Mouse (Mus musculus) heart, embryonic 13.5 days (tissue): Measurements from ENCODE around the gene Nes. TPM values are rescaled to one million over a fixed set of nuclear protein-coding genes. Genes with fewer than 3 reads are reported as not detected.
A peak's percentile ranks its signal among the peaks of the same experiment; 100 is the strongest.

Source experiments
- ATAC-seq: fragments of 200-750 bp; cut with Nextera tagmentation; 2 replicates; pipeline ENCODE4 v1.8.0; 2017; ENCODE audit warnings: moderate TSS enrichment; ENCODE audit not compliant: insufficient number of reproducible peaks, low FRiP score, low TSS enrichment; ENCODE audit errors: extremely low read depth
- H3K27ac ChIP-seq: fragments of 300-500 bp; sonication (generic); replicated peaks from 2 replicates; pipeline ENCODE4 v1.5.1; 2015; ENCODE audit warnings: moderate library complexity, mild to moderate bottlenecking, inconsistent platforms
- H3K27me3 ChIP-seq: fragments of 300-500 bp; sonication (generic); replicated peaks from 2 replicates; pipeline ENCODE4 v1.6.1; 2015; ENCODE audit warnings: mild to moderate bottlenecking, inconsistent platforms
- H3K36me3 ChIP-seq: fragments of 300-500 bp; sonication (generic); 2 replicates; pipeline ENCODE4 v1.6.1; 2015; ENCODE audit warnings: mild to moderate bottlenecking, inconsistent platforms
- H3K4me1 ChIP-seq: fragments of 300-500 bp; sonication (generic); 2 replicates; pipeline ENCODE4 v1.6.1; 2015; ENCODE audit warnings: inconsistent platforms
- H3K4me2 ChIP-seq: fragments of 300-500 bp; sonication (generic); 2 replicates; pipeline ENCODE4 v1.6.1; 2015; ENCODE audit warnings: inconsistent platforms, mild to moderate bottlenecking, moderate library complexity
- H3K4me3 ChIP-seq: fragments of 300-500 bp; sonication (generic); 2 replicates; pipeline ENCODE4 v1.5.1; 2015; ENCODE audit warnings: moderate library complexity, mild to moderate bottlenecking, inconsistent platforms
- H3K9ac ChIP-seq: fragments of 300-500 bp; sonication (generic); 2 replicates; pipeline ENCODE4 v1.6.1; 2015; ENCODE audit warnings: inconsistent platforms, mild to moderate bottlenecking, moderate library complexity
- H3K9me3 ChIP-seq: fragments of 300-500 bp; sonication (generic); 2 replicates; pipeline ENCODE4 v1.6.1; 2016; ENCODE audit warnings: inconsistent platforms
- WGBS: fragments of 180-500 bp; shearing (Covaris S2); methylation state at CpG from one replicate; pipeline ENCODE4 v1.1.7; 2015; ENCODE audit warnings: mixed read lengths; 5-methylcytosine and 5-hydroxymethylcytosine counted together
- polyA plus RNA-seq: library from polyadenylated mRNA; unstranded; fragments of >200 nt; fragmentation: Nextera tagmentation; extraction: Ambion mirVana; gene quantifications from 2 replicates; pipeline ENCODE4 v1.2.1, GENCODE M21; 2015

The Nes gene
- polyA plus RNA-seq, 1 experiment from 2014 or later = 18.9 TPM

DNA sequence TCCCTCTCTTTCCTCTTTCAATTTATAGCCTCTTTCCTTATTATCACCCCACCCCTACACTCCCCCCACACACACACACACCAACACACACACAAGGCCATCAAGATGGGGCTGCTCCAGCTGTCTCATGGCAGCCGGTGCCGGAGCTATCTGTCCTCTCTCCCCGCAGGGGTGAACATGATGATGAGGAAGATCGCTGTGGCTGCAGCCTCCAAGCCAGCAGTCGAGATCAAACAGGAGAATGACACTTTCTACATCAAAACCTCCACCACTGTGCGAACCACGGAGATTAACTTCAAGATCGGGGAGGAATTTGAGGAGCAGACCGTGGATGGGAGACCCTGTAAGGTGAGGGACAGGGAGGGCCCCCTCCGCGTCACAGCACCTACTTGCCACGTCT lies 18.9 kb upstream of the Nes start:
- H3K36me3 ChIP-seq = no peaks in the 10 kb centered on the region
- peak overlapping the region; percentile 77 for H3K9ac ChIP-seq
- no peaks in the 10 kb centered on the region for H3K9me3 ChIP-seq
- H3K4me1 ChIP-seq = peaks cover 47% of the 10 kb centered on the region
- peak overlapping the region; percentile 50; the same call in 1 of the 2 replicates for H3K27ac ChIP-seq
- peaks cover 67% of the 10 kb centered on the region for H3K27me3 ChIP-seq
- peak overlapping the region; percentile 50 for H3K4me3 ChIP-seq
- ATAC-seq = no peak
- WGBS = 5% methylated on average over 12 of the region's 12 CpGs
- H3K4me2 ChIP-seq = peak overlapping the region; percentile 78

DNA sequence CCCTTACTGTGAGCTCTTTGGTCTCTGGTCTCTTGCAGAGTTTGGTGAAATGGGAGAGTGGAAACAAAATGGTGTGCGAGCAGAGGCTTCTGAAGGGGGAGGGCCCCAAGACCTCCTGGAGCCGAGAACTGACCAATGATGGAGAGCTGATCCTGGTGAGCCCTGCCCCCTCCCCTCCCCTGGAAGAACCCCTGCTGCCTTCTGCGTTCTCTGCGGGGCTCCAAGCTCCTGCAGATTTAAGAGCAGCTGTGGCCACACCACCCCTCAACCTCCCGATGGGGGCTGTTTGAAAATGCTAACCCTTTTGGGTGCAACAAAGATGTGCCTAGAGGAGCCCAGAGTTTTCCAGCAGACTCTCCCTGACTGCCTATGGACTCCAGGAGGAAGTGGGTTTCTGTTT lies 18.4 kb upstream of the Nes start:
- Histone ChIP-seq H3K4me1 (peaks cover 42% of the 10 kb centered on the region), H3K27ac (peak overlapping the region; percentile 50; the same call in 1 of the 2 replicates), H3K4me3 (peak overlapping the region; percentile 50), H3K36me3 (no peaks in the 10 kb centered on the region), H3K9ac (peak overlapping the region; percentile 77), H3K9me3 (no peaks in the 10 kb centered on the region), H3K4me2 (peak overlapping the region; percentile 78), H3K27me3 (peaks cover 62% of the 10 kb centered on the region)
- 1% methylated on average over 5 of the region's 5 CpGs for WGBS
- peak; percentile 28; the same call in 1 of the 2 replicates for ATAC-seq

DNA sequence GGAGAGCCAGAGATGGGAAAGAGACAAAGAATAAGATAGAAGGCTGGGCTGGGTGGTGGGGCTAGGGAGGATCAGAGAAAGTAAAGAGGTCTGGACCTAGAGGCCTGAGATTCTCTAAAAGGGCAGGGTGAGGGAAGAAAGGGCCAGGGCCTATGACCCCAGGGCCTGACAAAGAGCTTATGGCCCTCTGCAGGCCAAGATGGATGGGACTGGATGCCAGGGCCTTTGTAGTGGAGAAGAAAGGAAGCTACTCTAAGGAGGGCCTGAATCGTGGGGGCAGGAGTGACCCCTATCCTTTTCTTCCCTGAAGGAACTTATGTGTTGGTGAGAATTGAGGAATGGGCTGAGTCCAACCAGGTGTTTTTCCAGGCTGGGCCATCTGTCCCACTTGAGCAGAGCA lies 12.8 kb upstream of the Nes start:
- H3K9me3 ChIP-seq = no peaks in the 10 kb centered on the region
- H3K4me1 ChIP-seq = peaks cover 28% of the 10 kb centered on the region
- 24% methylated on average over 1 of the region's 1 CpGs for WGBS
- no peak overlapping the region for H3K4me2 ChIP-seq
- no peak for ATAC-seq
- no peak overlapping the region for H3K9ac ChIP-seq
- H3K36me3 ChIP-seq = no peaks in the 10 kb centered on the region
- H3K27ac ChIP-seq = no peak overlapping the region
- peaks cover 8% of the 10 kb centered on the region; the same call in 1 of the 2 replicates for H3K27me3 ChIP-seq
- no peak overlapping the region for H3K4me3 ChIP-seq

DNA sequence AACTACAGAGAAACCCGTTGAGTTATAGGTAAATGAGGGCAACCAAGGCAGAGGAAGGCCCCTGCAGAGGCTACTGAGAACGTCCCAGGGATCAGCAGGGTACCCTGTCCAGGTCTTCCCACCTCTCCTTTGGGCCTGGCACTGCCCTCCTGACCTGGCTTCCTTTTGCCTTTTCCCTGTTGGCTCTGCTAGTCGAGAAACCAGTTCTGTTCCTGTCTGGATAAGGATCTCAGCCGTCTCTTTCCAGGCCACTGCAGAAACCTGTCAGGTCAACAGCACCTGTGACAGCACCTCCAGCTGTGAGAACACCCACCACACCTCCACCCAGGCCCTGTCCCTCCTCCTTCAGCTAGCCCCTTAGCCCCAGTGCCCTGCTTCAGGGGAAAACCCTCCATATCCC lies 12.4 kb upstream of the Nes start:
- Histone ChIP-seq H3K27ac (no peak overlapping the region), H3K36me3 (no peaks in the 10 kb centered on the region), H3K9me3 (no peaks in the 10 kb centered on the region), H3K4me1 (peaks cover 27% of the 10 kb centered on the region), H3K4me2 (no peak overlapping the region), H3K27me3 (peaks cover 8% of the 10 kb centered on the region; the same call in 1 of the 2 replicates), H3K9ac (0 out of 2 replicates have a peak overlapping the region, but pooled peaks have one; percentile 19), H3K4me3 (no peak overlapping the region)
- no peak for ATAC-seq
- WGBS = 16% methylated on average over 4 of the region's 4 CpGs

DNA sequence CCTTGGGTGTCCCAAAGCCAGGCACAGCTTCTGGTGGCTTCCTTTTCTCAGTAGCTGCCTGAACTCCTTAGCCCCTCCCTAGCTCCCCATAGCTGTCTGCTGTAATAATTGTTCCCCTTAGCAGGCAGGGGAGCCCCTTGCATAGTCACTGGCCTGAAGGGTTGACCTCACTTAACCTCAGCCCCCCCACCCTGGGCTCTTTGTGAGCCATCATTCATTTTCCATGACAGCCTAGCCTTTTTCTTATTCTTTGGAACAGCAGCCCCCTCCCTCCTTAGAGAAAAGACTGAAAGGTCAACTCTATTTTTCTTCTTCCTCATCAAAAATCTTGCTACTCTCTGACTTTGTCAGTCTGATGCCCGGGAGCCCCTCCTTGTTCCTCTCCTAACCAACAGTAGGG lies 11.9 kb upstream of the Nes start:
- 63% methylated on average over 1 of the region's 1 CpGs for WGBS
- 0 out of 2 replicates have a peak, but pooled peaks cover 4% of the 10 kb centered on the region for H3K27me3 ChIP-seq
- no peak overlapping the region for H3K27ac ChIP-seq
- ATAC-seq = no peak
- H3K36me3 ChIP-seq = no peaks in the 10 kb centered on the region
- H3K4me2 ChIP-seq = no peak overlapping the region
- H3K4me3 ChIP-seq = no peak overlapping the region
- H3K9me3 ChIP-seq = no peaks in the 10 kb centered on the region
- peaks cover 27% of the 10 kb centered on the region for H3K4me1 ChIP-seq
- 0 out of 2 replicates have a peak overlapping the region, but pooled peaks have one; percentile 19 for H3K9ac ChIP-seq

DNA sequence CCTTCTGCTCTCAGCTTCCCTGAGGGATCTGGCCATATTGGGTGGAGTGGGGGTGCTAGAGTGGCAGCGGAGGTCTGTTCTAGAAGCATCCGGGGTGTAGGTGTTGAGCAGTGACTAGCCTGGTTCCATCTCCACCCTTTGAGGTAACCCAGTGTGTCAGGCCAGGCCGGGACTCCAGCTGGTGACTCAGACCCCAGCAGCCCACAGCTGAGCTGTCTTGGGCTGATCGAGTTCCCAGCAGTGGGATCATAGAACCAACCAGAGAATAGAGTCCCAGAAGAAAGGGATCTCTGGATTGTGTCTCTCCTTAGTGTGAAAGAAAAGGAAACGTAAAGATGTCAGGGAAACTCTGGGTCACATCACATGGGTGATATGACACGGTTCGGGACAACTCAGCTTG lies 11.5 kb upstream of the Nes start:
- no peak overlapping the region for H3K9ac ChIP-seq
- WGBS = 61% methylated on average over 7 of the region's 7 CpGs
- no peak overlapping the region for H3K4me3 ChIP-seq
- H3K27me3 ChIP-seq = 0 out of 2 replicates have a peak, but pooled peaks cover 4% of the 10 kb centered on the region
- H3K4me1 ChIP-seq = peaks cover 27% of the 10 kb centered on the region
- no peaks in the 10 kb centered on the region for H3K9me3 ChIP-seq
- no peaks in the 10 kb centered on the region for H3K36me3 ChIP-seq
- peak overlapping the region; percentile 90; the same call in 1 of the 2 replicates for H3K27ac ChIP-seq
- no peak for ATAC-seq
- no peak overlapping the region for H3K4me2 ChIP-seq

DNA sequence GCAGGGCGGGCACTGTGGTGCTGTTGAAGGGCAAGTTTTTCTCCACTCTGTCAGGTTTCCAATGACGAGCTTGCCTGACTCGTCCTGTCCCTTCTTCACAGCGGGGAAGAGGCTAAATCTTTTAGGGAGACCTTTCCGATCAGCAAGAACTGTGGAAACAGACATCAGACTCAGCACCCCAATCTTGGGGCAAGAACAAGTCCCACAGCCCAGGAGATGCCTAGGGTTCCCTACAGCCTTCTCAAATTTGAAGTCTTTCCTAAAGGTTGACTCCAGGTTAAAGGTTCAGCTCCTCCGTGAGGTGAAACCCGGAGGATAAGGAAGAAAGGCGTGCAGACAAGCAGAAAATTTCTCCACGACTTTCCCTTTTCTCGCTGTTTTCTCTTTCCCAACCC lies 10.7 kb upstream of the Nes start:
- Histone ChIP-seq H3K27me3 (0 out of 2 replicates have a peak, but pooled peaks cover 4% of the 10 kb centered on the region), H3K9me3 (no peaks in the 10 kb centered on the region), H3K4me1 (peaks cover 27% of the 10 kb centered on the region), H3K36me3 (no peaks in the 10 kb centered on the region), H3K27ac (peak overlapping the region; percentile 90), H3K4me3 (peak overlapping the region; percentile 57), H3K4me2 (peak overlapping the region; percentile 82), H3K9ac (peak overlapping the region; percentile 85)
- no peak for ATAC-seq
- WGBS = 8% methylated on average over 10 of the region's 10 CpGs

DNA sequence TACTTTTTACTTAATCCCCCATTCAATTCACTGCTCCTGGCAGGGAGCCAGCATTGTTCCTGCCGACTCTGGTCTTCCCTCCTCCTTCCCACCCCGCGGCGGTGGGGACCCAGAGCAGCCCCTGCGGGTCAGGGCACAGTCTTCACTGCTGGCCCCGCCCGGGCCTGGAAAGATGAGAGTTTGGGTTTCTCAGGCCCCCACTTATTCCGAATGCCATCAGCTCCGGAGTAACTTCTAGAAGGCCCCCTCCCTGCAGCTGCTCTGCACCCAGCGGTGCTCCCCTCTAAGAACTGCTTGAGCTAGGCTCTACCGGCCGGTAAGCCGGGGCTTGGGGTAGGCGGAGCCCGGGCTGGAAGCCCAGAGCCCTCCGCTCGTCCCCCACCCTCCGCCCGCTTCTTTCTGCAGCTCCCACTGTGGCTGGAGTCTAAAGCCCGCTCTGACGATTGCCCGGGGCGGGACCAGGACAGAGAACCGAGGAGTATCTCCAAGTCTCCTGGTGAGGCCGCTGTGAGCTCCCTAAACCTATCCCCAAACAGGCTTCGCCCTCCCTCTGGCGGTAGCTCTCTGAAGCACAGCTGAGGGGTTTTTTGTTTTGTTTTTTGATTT lies 10.2 kb upstream of the Nes start:
- peak overlapping the region; percentile 85 for H3K9ac ChIP-seq
- peak overlapping the region; percentile 82 for H3K4me2 ChIP-seq
- H3K27me3 ChIP-seq = 0 out of 2 replicates have a peak, but pooled peaks cover 4% of the 10 kb centered on the region
- peak overlapping the region; percentile 57 for H3K4me3 ChIP-seq
- WGBS = under 1% methylated on average over 27 of the region's 27 CpGs
- ATAC-seq = peak; percentile 91
- no peaks in the 10 kb centered on the region for H3K36me3 ChIP-seq
- H3K9me3 ChIP-seq = no peaks in the 10 kb centered on the region
- H3K4me1 ChIP-seq = peaks cover 27% of the 10 kb centered on the region
- H3K27ac ChIP-seq = peak overlapping the region; percentile 90

DNA sequence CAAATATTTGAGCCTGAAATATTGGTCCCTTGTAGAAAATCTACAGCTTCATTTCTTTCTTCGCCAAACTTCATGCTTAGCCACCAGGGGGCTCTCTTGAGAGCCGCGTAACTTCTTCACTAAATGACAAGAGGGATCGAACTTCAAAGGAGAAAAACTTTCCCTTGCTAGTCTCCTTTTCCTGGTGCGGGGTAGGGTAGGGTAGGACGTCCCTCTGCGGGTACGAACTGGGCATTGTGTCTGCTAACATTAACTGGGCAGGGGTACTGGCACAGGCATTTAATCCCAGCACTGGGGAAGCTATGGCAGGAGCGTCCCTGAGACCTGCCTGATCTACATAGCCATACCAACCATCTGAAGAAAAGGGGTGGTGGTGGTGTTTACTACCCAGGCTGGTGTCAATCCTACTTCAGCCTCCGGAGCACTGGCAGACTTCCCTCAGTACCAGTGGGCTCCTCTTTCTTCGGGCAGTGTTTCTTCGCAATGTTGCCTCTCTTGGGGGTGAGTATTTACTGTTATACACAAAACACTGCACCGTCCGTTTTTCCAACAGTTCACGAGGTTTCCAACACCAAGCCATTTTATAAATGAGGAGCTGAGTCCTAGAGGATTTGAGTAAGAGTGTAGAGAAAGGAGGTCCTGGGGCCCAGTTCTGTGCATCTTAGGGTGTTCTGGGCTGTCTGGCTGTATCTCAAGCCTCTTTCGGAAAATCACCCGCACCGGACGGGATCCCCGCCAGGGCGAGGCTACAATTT lies 517 bp upstream of the Nes start:
- H3K4me2 ChIP-seq = peak overlapping the region; percentile 93
- WGBS = under 1% methylated on average over 21 of the region's 21 CpGs
- peak overlapping the region; percentile 61 for H3K27ac ChIP-seq
- peaks cover 47% of the 10 kb centered on the region for H3K4me1 ChIP-seq
- H3K27me3 ChIP-seq = peaks cover 35% of the 10 kb centered on the region; the same call in 1 of the 2 replicates
- H3K36me3 ChIP-seq = peaks cover 9% of the 10 kb centered on the region
- H3K4me3 ChIP-seq = peak overlapping the region; percentile 67
- H3K9ac ChIP-seq = peak overlapping the region; percentile 91
- ATAC-seq = no peak
- H3K9me3 ChIP-seq = no peaks in the 10 kb centered on the region

DNA sequence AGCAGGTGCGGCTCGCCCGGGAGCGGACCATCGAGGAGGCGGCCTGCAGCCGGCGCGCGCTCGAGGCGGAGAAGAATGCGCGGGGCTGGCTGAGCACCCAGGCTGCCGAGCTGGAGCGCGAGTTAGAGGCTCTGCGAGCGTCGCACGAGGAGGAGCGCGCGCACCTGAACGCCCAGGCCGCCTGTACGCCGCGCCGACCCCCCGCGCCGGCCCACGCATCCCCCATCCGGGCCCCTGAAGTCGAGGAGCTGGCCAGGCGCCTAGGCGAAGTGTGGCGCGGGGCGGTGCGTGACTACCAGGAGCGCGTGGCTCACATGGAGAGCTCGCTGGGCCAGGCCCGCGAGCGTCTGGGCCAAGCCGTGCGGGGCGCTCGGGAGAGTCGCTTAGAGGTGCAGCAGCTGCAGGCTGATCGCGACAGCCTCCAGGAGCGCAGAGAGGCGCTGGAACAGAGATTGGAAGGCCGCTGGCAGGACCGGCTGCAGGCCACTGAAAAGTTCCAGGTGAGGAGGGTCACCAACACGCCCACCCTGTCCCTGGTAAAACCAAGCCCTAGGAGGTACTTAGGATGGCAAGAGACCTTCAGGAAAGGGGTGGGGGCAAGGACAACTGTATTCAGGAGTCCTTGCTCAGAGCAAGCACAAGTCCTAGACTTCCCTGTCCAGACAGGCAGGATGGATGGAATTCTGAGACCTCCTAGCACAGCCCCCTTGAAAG lies 768 bp downstream of the Nes start:
- Histone ChIP-seq H3K4me3 (peak overlapping the region; percentile 67), H3K4me1 (peaks cover 47% of the 10 kb centered on the region), H3K9ac (peak overlapping the region; percentile 91), H3K36me3 (peaks cover 22% of the 10 kb centered on the region), H3K27ac (peak overlapping the region; percentile 61), H3K9me3 (no peaks in the 10 kb centered on the region), H3K27me3 (peaks cover 35% of the 10 kb centered on the region; the same call in 1 of the 2 replicates), H3K4me2 (peak overlapping the region; percentile 93)
- peak; percentile 17; the same call in 1 of the 2 replicates for ATAC-seq
- under 1% methylated on average over 57 of the region's 60 CpGs for WGBS

DNA sequence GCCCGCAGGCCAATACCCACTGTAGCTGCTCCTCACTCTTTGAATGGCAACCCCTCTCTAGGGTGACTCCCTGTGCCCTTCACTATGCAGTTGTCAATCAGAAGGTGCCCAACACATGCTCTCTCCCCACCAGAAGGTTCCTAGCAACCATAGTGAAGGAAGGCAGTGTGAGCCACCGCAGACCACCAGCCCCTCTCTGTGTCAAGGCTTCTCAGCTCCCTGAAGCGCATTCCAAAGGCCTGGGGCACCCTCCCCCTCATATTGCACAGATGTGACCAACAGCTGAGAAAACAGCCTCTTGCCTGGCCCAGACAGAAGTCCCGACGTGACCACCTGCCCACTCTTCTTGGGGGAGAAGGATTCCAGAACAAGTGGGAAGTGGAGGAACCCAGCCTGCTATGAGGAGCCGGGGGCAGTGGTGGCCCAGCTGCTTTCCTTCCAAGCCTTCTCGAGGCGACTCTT lies 1.4 kb downstream of the Nes start:
- Histone ChIP-seq H3K27ac (0 out of 2 replicates have a peak overlapping the region, but pooled peaks have one; percentile 61), H3K27me3 (peaks cover 35% of the 10 kb centered on the region; the same call in 1 of the 2 replicates), H3K4me3 (peak overlapping the region; percentile 67), H3K9ac (peak overlapping the region; percentile 91), H3K4me1 (peaks cover 47% of the 10 kb centered on the region), H3K9me3 (no peaks in the 10 kb centered on the region), H3K36me3 (peaks cover 28% of the 10 kb centered on the region), H3K4me2 (peak overlapping the region; percentile 93)
- 27% methylated on average over 8 of the region's 8 CpGs for WGBS
- ATAC-seq = no peak
